Mouse (Mus musculus): Measurements from ENCODE around the gene Slc39a1. TPM values are rescaled to one million over a fixed set of nuclear protein-coding genes. Genes with fewer than 3 reads are reported as not detected.

Slc39a1 gene
- polyA plus RNA-seq (2014; fragmentation: Illumina TruSeq; extraction: RNeasy Lipid Tissue Mini Kit (QIAGEN cat#74804); ENCODE audit: low read depth, low replicate concordance), result 97.3 TPM

DNA sequence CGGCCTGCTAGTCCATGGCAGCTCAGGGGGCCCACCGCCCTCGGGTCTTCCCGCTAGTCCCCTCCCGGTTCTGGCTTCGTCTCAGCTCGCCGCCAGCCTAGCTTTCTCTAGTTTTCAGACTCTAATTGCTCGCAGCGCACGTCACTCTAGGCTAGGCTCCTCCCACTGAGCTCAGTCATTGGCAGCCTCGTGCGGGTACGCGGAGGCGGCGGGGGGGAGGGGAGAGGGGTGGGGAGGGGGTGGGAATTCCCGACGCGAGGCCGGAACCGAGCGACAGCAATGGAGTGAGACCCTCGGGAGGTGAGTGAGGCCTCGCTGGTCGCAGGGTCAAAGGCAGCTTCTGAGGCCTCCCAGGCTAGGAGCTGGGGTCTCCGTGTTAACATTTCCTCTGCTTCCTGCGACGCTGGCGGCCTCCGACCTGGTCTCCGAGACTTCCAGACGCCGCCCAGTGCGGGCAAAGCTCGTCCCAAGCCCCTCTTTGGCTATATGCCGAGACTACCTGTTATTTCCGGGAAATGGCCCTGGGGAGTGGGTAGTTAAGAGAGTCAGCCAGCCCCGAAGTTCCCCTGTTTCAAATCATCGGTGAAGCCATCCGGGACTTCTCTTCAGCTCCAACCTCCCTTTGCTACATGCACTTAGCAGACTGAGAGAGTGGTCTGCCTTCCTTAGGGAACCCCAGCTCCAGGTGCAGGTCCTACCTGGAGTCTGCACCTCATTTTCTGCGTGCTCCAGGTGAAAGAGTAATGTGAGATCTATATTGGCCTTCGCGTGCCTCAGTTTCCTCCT lies at the start of gene Slc39a1:
Slc39a1 (plus strand) TSS at position 213 of the 786 bp plus-strand sequence.

DNA sequence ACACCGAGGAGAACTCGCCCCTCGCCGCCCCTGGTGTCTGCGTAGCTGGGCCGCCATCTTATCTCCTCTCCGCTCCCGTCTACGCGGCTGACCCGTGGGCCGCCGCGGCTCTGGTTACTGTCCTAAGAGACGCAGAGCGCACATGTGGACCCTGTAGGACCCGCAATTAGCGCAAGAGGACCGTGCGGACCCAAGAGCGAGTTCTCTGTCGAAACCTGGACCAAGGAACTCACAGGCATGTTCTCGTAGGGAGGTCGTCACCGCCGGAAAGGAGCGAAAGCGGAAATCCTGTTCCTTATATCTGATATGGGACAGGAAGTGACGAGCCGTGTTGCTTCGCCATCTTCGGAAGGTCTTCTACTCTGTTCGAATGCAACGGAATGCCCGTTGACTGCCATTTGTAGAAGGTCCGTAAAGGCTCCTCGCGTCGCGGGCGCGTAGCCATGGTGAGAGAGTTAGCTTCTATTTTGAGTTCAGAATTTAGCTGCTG lies 34.5 kb upstream of the Slc39a1 start, which contains the start of the genes Rps27 and Rab13:
Rps27 (minus strand) TSS at position 275 of the 490 bp plus-strand sequence.
Rab13 (plus strand) TSS at position 319 of the 490 bp plus-strand sequence.

DNA sequence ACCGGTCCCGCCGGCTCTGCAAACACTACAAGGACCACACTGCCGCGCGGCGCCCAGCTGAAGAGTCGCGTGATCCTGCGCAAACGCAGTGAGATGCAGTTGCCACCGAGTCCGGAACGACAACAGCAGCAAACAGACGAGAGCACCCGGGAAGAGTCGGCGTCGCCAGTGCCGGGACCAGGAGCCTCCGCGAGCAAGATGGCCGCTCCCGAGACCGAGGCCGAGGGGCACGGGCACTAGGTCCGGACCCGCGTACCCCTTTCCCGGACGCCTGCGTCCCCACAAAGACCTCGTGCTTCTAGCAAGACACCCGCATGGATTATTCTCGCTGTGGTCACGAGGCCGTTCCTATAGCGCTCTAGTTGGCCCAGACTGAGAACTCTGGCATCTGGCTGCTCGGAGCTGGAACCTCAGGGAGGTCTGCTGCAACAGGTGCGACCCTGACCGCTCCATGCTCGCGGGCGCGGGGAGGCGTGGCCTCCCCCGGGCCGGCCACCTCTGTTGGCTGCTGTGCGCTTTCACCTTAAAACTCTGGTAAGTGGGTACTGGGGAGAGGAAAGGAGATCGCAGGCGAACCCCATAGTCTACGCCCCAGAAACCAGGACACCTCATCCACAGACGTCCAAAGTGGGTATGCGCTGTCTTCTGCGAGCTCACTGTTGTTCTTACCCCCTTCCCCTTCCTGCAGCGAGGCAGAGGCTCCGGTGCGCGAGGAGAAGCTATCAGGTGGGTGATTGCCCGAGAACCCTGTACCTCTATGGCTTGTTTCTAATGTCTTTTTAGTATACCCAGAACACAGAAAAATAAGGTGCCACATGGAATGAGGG lies 16.3 kb upstream of the Slc39a1 start, which contains the start of gene Jtb:
Jtb (plus strand) TSS at position 91 of the 827 bp plus-strand sequence.

DNA sequence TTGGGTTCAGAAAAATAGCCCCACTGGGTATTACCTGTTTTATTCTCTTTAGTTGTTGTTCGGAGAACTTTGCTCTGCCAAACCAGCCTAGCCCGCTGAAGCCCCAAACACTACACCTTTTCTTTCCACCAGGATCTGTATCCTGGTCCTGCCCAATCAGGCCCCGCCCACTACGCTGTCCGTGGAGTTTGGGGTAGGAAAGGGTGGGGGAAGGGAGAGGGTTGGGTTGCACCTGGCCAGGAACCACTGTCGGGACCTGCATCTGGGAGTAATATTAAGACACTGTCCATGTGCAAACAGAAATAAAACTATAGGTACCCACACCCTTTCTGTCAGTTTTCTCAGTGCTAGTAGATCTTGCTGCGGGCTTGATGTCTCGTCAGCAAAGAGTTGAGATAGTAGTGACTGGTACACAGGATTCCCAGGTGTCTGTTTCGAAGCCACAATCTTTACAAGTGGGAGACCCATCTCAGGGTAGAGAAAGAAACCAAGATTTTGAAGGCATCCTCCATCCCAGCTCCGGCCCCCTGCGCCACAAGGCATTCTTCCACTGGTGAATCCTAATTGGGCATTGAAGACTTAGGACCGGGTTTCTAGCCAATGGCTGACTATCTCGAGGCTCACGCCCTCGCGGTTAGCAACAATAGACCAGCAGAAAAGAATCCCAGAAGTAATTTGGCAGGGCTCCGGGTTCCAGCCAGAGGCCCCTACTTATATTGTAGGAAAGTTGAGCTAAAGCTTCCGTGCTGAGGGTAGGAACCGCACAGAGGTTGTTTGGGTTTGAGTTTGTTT lies 4.8 kb upstream of the Slc39a1 start, which contains the start of gene Creb3l4:
Creb3l4 (minus strand) TSS at position 529 of the 792 bp plus-strand sequence.

DNA sequence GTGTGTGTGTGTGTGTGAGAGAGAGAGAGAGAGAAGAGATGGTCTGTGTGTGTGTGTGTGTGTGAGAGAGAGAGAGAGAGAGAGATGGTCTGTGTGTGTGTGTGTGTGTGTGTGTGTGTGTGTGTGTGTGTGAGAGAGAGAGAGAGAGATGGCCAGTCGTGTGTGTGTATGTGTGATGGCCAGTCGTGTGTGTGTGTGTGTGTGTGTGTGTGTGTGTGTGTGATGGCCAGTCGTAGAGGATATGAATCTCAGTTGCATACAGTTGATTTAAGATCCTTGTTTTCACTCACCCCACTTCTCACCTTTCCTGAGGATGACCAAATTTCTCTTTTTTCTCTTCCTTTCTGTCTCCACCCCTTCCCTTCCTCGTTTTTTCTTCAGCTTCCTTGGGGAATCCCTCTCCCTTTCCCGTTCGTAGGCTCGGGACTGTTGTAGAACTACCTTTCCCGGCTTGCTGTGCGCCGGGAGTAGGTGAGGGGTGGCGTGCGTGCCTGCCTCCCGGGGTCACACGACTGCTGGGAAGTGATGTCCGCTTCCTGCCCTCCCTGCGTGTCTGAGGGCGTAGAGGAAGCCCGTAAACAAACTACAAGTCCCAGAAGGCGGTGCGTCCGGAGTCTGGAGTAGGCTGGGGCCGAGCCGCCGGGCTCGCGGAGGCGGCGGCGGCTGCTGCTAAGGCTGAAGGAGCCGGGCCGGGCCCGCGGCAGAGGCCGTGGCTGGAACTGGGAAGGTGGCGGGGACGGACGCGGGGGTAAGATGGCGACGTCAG lies 5.9 kb downstream of the Slc39a1 start, which contains the start of gene Crtc2:
Crtc2 (plus strand) TSS at position 511 of the 766 bp plus-strand sequence.

DNA sequence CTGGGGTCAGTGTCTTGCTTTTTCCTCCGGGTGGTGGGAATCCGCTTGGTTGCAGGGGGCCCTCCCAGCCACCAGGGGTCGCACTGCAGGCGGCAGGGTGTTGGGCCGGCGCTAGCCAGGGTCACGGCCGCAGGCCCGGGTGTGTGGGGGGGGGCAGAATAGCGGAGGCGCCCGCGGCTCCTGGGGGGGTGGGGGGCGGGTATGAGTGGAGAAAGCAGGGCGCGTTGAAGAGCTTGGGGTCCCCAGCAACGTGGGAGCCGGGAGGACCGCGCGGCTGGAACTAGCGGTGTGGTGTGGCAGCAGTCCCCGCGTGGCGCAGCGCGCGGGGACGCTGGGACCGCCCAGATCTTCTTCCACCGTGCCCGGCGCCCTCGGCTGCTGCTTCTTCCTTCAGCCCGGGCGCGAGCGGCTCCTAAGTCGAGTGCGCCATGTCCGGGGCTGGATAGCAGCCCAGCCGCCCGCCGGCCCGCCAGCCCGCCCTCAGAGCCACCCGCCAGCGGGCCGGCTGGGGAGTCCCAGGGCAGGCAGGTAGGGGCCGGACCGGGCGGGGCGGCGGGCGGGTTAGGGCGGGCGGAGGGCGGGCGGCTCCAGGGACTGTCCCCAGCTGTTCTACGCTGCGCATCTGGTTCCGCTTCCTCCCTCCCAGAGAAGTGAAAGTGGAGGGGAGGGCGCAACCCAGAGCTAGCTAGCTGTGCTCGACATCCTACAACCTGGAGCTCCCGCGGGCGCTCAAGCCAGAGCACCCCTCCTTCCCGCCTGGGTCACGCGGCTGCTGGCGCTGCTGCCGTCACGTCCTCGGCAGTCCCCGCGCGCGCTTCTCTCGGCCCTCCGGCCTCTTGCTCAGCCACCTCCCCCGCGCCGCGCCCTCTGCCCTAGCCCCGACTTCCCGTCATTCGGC lies 17.3 kb downstream of the Slc39a1 start, which contains the start of gene Dennd4b:
Dennd4b (plus strand) TSS at position 152 of the 898 bp plus-strand sequence.

DNA sequence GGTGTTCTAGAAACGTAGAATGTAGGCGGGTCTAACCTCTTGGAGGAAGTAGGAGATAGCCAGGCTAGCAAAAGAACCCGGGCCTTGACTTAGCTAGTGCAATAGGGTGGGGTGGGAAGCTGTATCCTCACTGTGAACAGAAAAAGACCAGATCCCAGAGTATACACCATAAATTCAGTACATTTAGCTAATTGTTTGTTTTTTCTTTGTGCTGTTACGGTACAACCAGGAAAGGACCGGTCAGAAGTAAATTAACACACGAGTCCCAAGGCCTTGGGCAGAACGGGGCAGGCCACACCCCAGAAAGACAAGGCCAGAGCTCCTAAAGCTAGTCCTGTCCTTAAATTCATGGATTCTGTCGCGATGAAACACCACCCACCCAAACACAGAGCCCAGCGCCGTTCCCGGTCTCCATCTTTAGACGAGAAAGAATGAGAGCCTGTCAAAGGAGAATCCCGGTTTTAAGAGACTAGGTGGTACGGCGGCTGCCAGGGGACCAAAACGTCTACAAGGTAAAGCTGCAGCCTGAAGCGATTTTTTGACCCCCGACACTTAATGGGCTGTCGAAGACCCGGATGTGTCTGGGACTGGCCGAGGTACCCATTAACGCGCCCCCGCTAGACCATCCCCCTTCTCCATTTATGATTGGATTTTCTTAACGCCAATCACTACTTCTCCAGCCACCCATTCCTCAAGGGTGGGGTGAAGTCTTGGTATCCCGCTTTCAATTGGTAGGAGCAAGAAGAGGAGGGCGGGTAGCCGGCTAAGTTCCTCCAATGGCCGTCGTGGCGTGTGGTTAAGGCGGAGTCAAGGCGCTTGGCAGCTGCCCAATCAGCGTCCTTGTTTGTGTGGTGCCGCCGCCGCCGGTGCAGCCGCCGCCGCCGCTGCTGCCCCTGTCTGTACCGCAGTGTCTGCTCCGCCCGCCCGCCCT lies 44.6 kb downstream of the Slc39a1 start, which contains the start of gene Gatad2b:
Gatad2b (plus strand) TSS at position 834 of the 931 bp plus-strand sequence.

Other genes starting within 250 kb of the Slc39a1 start
- 34.5 TPM for gene Hax1, start 249.4 kb upstream of the Slc39a1 start, polyA plus RNA-seq (2014; fragmentation: Illumina TruSeq; extraction: RNeasy Lipid Tissue Mini Kit (QIAGEN cat#74804); ENCODE audit: low read depth, low replicate concordance)
- gene 4933434E20Rik, start 196.5 kb upstream of the Slc39a1 start, polyA plus RNA-seq (2014; fragmentation: Illumina TruSeq; extraction: RNeasy Lipid Tissue Mini Kit (QIAGEN cat#74804); ENCODE audit: low read depth, low replicate concordance), result 88.3 TPM
- gene Ubap2l, start 195.5 kb upstream of the Slc39a1 start, polyA plus RNA-seq (2014; fragmentation: Illumina TruSeq; extraction: RNeasy Lipid Tissue Mini Kit (QIAGEN cat#74804); ENCODE audit: low read depth, low replicate concordance), result 106 TPM
- gene Tpm3, start 175.5 kb upstream of the Slc39a1 start, polyA plus RNA-seq (2014; fragmentation: Illumina TruSeq; extraction: RNeasy Lipid Tissue Mini Kit (QIAGEN cat#74804); ENCODE audit: low read depth, low replicate concordance), result 286 TPM
- gene Nup210l, start 144.0 kb upstream of the Slc39a1 start, polyA plus RNA-seq (2014; fragmentation: Illumina TruSeq; extraction: RNeasy Lipid Tissue Mini Kit (QIAGEN cat#74804); ENCODE audit: low read depth, low replicate concordance), result 0.57 TPM
- gene Rps27, start 34.5 kb upstream of the Slc39a1 start, polyA plus RNA-seq (2014; fragmentation: Illumina TruSeq; extraction: RNeasy Lipid Tissue Mini Kit (QIAGEN cat#74804); ENCODE audit: low read depth, low replicate concordance), result 2,039 TPM
- gene Rab13, start 34.5 kb upstream of the Slc39a1 start, polyA plus RNA-seq (2014; fragmentation: Illumina TruSeq; extraction: RNeasy Lipid Tissue Mini Kit (QIAGEN cat#74804); ENCODE audit: low read depth, low replicate concordance), result 6.8 TPM
- 130 TPM for gene Jtb, start 16.6 kb upstream of the Slc39a1 start, polyA plus RNA-seq (2014; fragmentation: Illumina TruSeq; extraction: RNeasy Lipid Tissue Mini Kit (QIAGEN cat#74804); ENCODE audit: low read depth, low replicate concordance)
- 22.6 TPM for gene Creb3l4, start 4.7 kb upstream of the Slc39a1 start, polyA plus RNA-seq (2014; fragmentation: Illumina TruSeq; extraction: RNeasy Lipid Tissue Mini Kit (QIAGEN cat#74804); ENCODE audit: low read depth, low replicate concordance)
- gene Crtc2, start 6.0 kb downstream of the Slc39a1 start, polyA plus RNA-seq (2014; fragmentation: Illumina TruSeq; extraction: RNeasy Lipid Tissue Mini Kit (QIAGEN cat#74804); ENCODE audit: low read depth, low replicate concordance), result 19.9 TPM
- 1.1 TPM for gene Dennd4b, start 17.0 kb downstream of the Slc39a1 start, polyA plus RNA-seq (2014; fragmentation: Illumina TruSeq; extraction: RNeasy Lipid Tissue Mini Kit (QIAGEN cat#74804); ENCODE audit: low read depth, low replicate concordance)
- gene Gatad2b, start 45.0 kb downstream of the Slc39a1 start, polyA plus RNA-seq (2014; fragmentation: Illumina TruSeq; extraction: RNeasy Lipid Tissue Mini Kit (QIAGEN cat#74804); ENCODE audit: low read depth, low replicate concordance), result 45.0 TPM
- gene Slc27a3, start 141.8 kb downstream of the Slc39a1 start, polyA plus RNA-seq (2014; fragmentation: Illumina TruSeq; extraction: RNeasy Lipid Tissue Mini Kit (QIAGEN cat#74804); ENCODE audit: low read depth, low replicate concordance), result not detected
- 19.1 TPM for gene Ints3, start 185.4 kb downstream of the Slc39a1 start, polyA plus RNA-seq (2014; fragmentation: Illumina TruSeq; extraction: RNeasy Lipid Tissue Mini Kit (QIAGEN cat#74804); ENCODE audit: low read depth, low replicate concordance)
- gene Npr1, start 217.7 kb downstream of the Slc39a1 start, polyA plus RNA-seq (2014; fragmentation: Illumina TruSeq; extraction: RNeasy Lipid Tissue Mini Kit (QIAGEN cat#74804); ENCODE audit: low read depth, low replicate concordance), result 1.4 TPM
- 48.1 TPM for gene Ilf2, start 228.0 kb downstream of the Slc39a1 start, polyA plus RNA-seq (2014; fragmentation: Illumina TruSeq; extraction: RNeasy Lipid Tissue Mini Kit (QIAGEN cat#74804); ENCODE audit: low read depth, low replicate concordance)
- gene Snapin, start 242.9 kb downstream of the Slc39a1 start, polyA plus RNA-seq (2014; fragmentation: Illumina TruSeq; extraction: RNeasy Lipid Tissue Mini Kit (QIAGEN cat#74804); ENCODE audit: low read depth, low replicate concordance), result 68.4 TPM

Data from sigmoid colon, adult 10 weeks (tissue).